Comparison of ENCODE assay signal across 14 mouse cellular contexts in genomic region chr17:86279751-86280150, GRCm38 (mm10).
DNase-seq lines count a peak whose midpoint lies in the region; ATAC-seq lines count a peak whose summit lies in the region.
"Had no signal": no experiment of that assay in that cellular context is flagged by ENCODE, and none has a peak within 500 bp of the region (broad histone marks: within the 10 kb centered on the region; RNA-seq: fewer than 3 reads in every experiment).

No protein-coding gene starts in this region.

- H3K9me3 ChIP-seq in heart, embryonic 11.5 days (replicated peaks; ENCODE audit: control insufficient read depth, low read length) = no peaks in the 10 kb centered on the region
- H3K9me3 ChIP-seq: hindbrain, embryonic 13.5 days; midbrain, embryonic 13.5 days had no signal

- no peaks in the 10 kb centered on the region for H3K36me3 ChIP-seq in heart, embryonic 11.5 days (ENCODE audit: control insufficient read depth, insufficient read depth, low read length)
- H3K36me3 ChIP-seq: hindbrain, embryonic 13.5 days; midbrain, embryonic 13.5 days had no signal

- no peak overlapping the region for H3K4me3 ChIP-seq in heart, embryonic 11.5 days (ENCODE audit: low read depth, low read length)
- H3K4me3 ChIP-seq: hindbrain, embryonic 13.5 days; midbrain, embryonic 13.5 days had no signal

- 64% methylated on average over 10 of the region's 10 CpGs for WGBS in heart, embryonic 11.5 days (ENCODE audit: insufficient replicate concordance)

- H3K27ac ChIP-seq in heart, embryonic 11.5 days (ENCODE audit: low read depth, low read length) = no peak overlapping the region
- H3K27ac ChIP-seq: midbrain, embryonic 13.5 days had no signal

- ATAC-seq in heart, embryonic 11.5 days (replicated peaks; ENCODE audit: insufficient number of reproducible peaks, low FRiP score, low TSS enrichment) = no peak
- ATAC-seq: CD4-positive, CD25-positive, alpha-beta regulatory T cell, adult 4 months; midbrain, embryonic 13.5 days had no signal

- H3K4me2 ChIP-seq in heart, embryonic 11.5 days = no peak overlapping the region
- H3K4me2 ChIP-seq: hindbrain, embryonic 13.5 days; lung, embryonic 14.5 days; midbrain, embryonic 13.5 days had no signal

- DNase-seq in heart, adult 11 months = peak; percentile 97
- peak; percentile 31 for DNase-seq in lung, postnatal 36 days
- no peak for DNase-seq in lung, adult 18-20 months
- DNase-seq in embryo, embryonic 11 days = peak; percentile 49
- no peak for DNase-seq in spleen, postnatal 10 days (ENCODE audit: low spot score in 2 of 2)
- no peak for DNase-seq in kidney, adult 18-20 months
- DNase-seq: gastrocnemius, postnatal 36 days; lung, embryonic 14.5 days; right cerebral cortex, adult 18-20 months; thymus, postnatal 4 days had no signal

- H3K27me3 ChIP-seq in heart, embryonic 11.5 days (ENCODE audit: control insufficient read depth, insufficient read depth, low read length) = no peaks in the 10 kb centered on the region
- H3K27me3 ChIP-seq: hindbrain, embryonic 13.5 days; midbrain, embryonic 13.5 days had no signal

- peaks cover 33% of the 10 kb centered on the region for H3K4me1 ChIP-seq in heart, embryonic 11.5 days (ENCODE audit: control insufficient read depth, insufficient read depth, low read length)

- no peak overlapping the region for H3K9ac ChIP-seq in heart, embryonic 11.5 days (ENCODE audit: low read depth, low read length)
- H3K9ac ChIP-seq: hindbrain, embryonic 13.5 days; lung, embryonic 14.5 days; midbrain, embryonic 13.5 days had no signal

Comparison
In these comparisons a context has a peak if more than half of its experiments do, and no peak if none do; other contexts are left out.
1. DNase-seq: peak in heart, adult 11 months (single experiment), lung, postnatal 36 days (single experiment) and embryo, embryonic 11 days (single experiment); none in lung, adult 18-20 months (0 of 2), spleen, postnatal 10 days (0 of 2) and kidney, adult 18-20 months (single experiment).